Mouse (Mus musculus): ENCODE measurements around the gene Epb42. TPM values are rescaled to one million over a fixed set of nuclear protein-coding genes. Genes with fewer than 3 reads are reported as not detected.
"Not testable (repeated sequence)": the region's sequence is repeated elsewhere in the genome, so short reads cannot be mapped to it uniquely, and the experiment has no call there.

Epb42 gene
- polyA plus RNA-seq, 1 experiment from 2014 or later = 136 TPM

- Histone ChIP-seq H3K4me3 (replicated peaks) (no peak overlapping the region), H3K27ac (no peak overlapping the region), H3K4me1 (replicated peaks) (peaks cover 26% of the 10 kb centered on the region), H3K27me3 (no peaks in the 10 kb centered on the region), H3K9ac (no peak overlapping the region), H3K4me2 (no peak overlapping the region), H3K9me3 (replicated peaks) (no peaks in the 10 kb centered on the region), H3K36me3 (no peaks in the 10 kb centered on the region)
- no peak for DNase-seq
- ATAC-seq (ENCODE audit: low read depth) = no peak
- WGBS (ENCODE audit: insufficient replicate concordance) = 62% methylated on average over 2 of the region's 2 CpGs
These were observed 58.2 kb downstream of the Epb42 start for GRCm38 (mm10) chr2:120978693-120979037.

GRCm38 (mm10) chr2:120977926-120978692 is 58.8 kb downstream of the Epb42 start:
- no peaks in the 10 kb centered on the region for H3K9me3 ChIP-seq (replicated peaks)
- DNase-seq (no peak), ATAC-seq (ENCODE audit: low read depth) (no peak)
- H3K27me3 ChIP-seq = no peaks in the 10 kb centered on the region
- H3K4me2 ChIP-seq = peak overlapping the region; percentile 87
- peak overlapping the region; percentile 99 for H3K27ac ChIP-seq
- H3K4me3 ChIP-seq (replicated peaks) = peak overlapping the region; percentile 78
- no peaks in the 10 kb centered on the region for H3K36me3 ChIP-seq
- H3K9ac ChIP-seq = no peak overlapping the region
- 80% methylated on average over 8 of the region's 8 CpGs for WGBS (ENCODE audit: insufficient replicate concordance)
- H3K4me1 ChIP-seq (replicated peaks) = peaks cover 31% of the 10 kb centered on the region

GRCm38 (mm10) chr2:120976990-120977925 is 59.6 kb downstream of the Epb42 start, which contains the start of gene Tmem62:
Tmem62 (plus strand) TSS chr2:120977017.
- Histone ChIP-seq H3K36me3 (no peaks in the 10 kb centered on the region), H3K4me2 (peak within 1 kb of the TSS; percentile 87), H3K4me1 (replicated peaks) (peaks cover 37% of the 10 kb centered on the region), H3K4me3 (replicated peaks) (peak within 1 kb of the TSS; percentile 78), H3K9ac (peak within 1 kb of the TSS; percentile 90), H3K27ac (peak within 1 kb of the TSS; percentile 99), H3K9me3 (replicated peaks) (no peaks in the 10 kb centered on the region), H3K27me3 (no peaks in the 10 kb centered on the region)
- peak; percentile 84 for ATAC-seq (ENCODE audit: low read depth)
- DNase-seq = peak; percentile 67
- 2% methylated on average over 63 of the region's 71 CpGs for WGBS (ENCODE audit: insufficient replicate concordance)

- ATAC-seq (ENCODE audit: low read depth) = no peak
- Histone ChIP-seq H3K36me3 (no peaks in the 10 kb centered on the region), H3K9me3 (replicated peaks) (no peaks in the 10 kb centered on the region), H3K27me3 (no peaks in the 10 kb centered on the region), H3K9ac (peak overlapping the region; percentile 7; the same call in 1 of the 2 replicates), H3K4me2 (peak overlapping the region; percentile 87), H3K4me3 (replicated peaks) (peak overlapping the region; percentile 78), H3K4me1 (replicated peaks) (peaks cover 45% of the 10 kb centered on the region), H3K27ac (peak overlapping the region; percentile 61)
- WGBS (ENCODE audit: insufficient replicate concordance) = 43% methylated on average over 4 of the region's 4 CpGs
- DNase-seq = no peak
These were observed 60.6 kb downstream of the Epb42 start for GRCm38 (mm10) chr2:120976308-120976707.

GRCm38 (mm10) chr2:120972964-120973363 is 63.9 kb downstream of the Epb42 start:
- WGBS (ENCODE audit: insufficient replicate concordance) = 15% methylated on average over 5 of the region's 5 CpGs
- no peak overlapping the region; the same call in none of the 2 replicates for H3K27ac ChIP-seq
- peaks cover 61% of the 10 kb centered on the region for H3K4me1 ChIP-seq (replicated peaks)
- DNase-seq (peak; percentile 13), ATAC-seq (ENCODE audit: low read depth) (peak; percentile 16; the same call in 1 of the 2 replicates)
- H3K4me3 ChIP-seq (replicated peaks) = peak overlapping the region; percentile 40
- H3K9me3 ChIP-seq (replicated peaks) = no peaks in the 10 kb centered on the region
- H3K9ac ChIP-seq = peak overlapping the region; percentile 35; the same call in 1 of the 2 replicates
- H3K27me3 ChIP-seq = no peaks in the 10 kb centered on the region
- peak overlapping the region; percentile 61 for H3K4me2 ChIP-seq
- H3K36me3 ChIP-seq = no peaks in the 10 kb centered on the region

- not testable (repeated sequence) for H3K27ac ChIP-seq; H3K9me3 ChIP-seq (replicated peaks); DNase-seq; H3K27me3 ChIP-seq; H3K36me3 ChIP-seq; H3K9ac ChIP-seq; ATAC-seq (ENCODE audit: low read depth); H3K4me2 ChIP-seq; H3K4me3 ChIP-seq (replicated peaks)
- peaks cover 59% of the 10 kb centered on the region for H3K4me1 ChIP-seq (replicated peaks)
- 74% methylated on average over 8 of the region's 8 CpGs for WGBS (ENCODE audit: insufficient replicate concordance)
These were observed 64.6 kb downstream of the Epb42 start for GRCm38 (mm10) chr2:120972257-120972656.

GRCm38 (mm10) chr2:120971766-120972165 is 65.1 kb downstream of the Epb42 start:
- no peaks in the 10 kb centered on the region for H3K27me3 ChIP-seq
- peak overlapping the region; percentile 92 for H3K9ac ChIP-seq
- 77% methylated on average over 4 of the region's 4 CpGs for whole genome bisulfite sequencing (ENCODE audit: insufficient replicate concordance)
- no peaks in the 10 kb centered on the region for H3K9me3 ChIP-seq (replicated peaks)
- peak overlapping the region; percentile 90; the same call in 1 of the 2 replicates for H3K4me3 ChIP-seq (replicated peaks)
- H3K4me2 ChIP-seq = peak overlapping the region; percentile 79
- H3K27ac ChIP-seq = peak overlapping the region; percentile 90; the same call in 1 of the 2 replicates
- DNase-seq (no peak), ATAC-seq (ENCODE audit: low read depth) (no peak)
- H3K36me3 ChIP-seq = no peaks in the 10 kb centered on the region
- peaks cover 63% of the 10 kb centered on the region for H3K4me1 ChIP-seq (replicated peaks)

- Histone ChIP-seq H3K4me1 (replicated peaks) (peaks cover 55% of the 10 kb centered on the region), H3K9me3 (replicated peaks) (no peaks in the 10 kb centered on the region), H3K27me3 (no peaks in the 10 kb centered on the region), H3K4me2 (peak within 1 kb of the TSS; percentile 79), H3K27ac (peak within 1 kb of the TSS; percentile 90), H3K36me3 (no peaks in the 10 kb centered on the region), H3K4me3 (replicated peaks) (peak within 1 kb of the TSS; percentile 90), H3K9ac (peak within 1 kb of the TSS; percentile 92)
- DNase-seq (peak; percentile 84), ATAC-seq (ENCODE audit: low read depth) (peak; percentile 87)
- WGBS (ENCODE audit: insufficient replicate concordance) = under 1% methylated on average over 39 of the region's 39 CpGs
These were observed 66.3 kb downstream of the Epb42 start, which contains the start of gene Ubr1 for GRCm38 (mm10) chr2:120970559-120971080. Ubr1 (minus strand) TSS chr2:120970715.

GRCm38 (mm10) chr2:120970045-120970539 is 66.8 kb downstream of the Epb42 start:
- Histone ChIP-seq H3K36me3 (0 out of 2 replicates have a peak, but pooled peaks cover 3% of the 10 kb centered on the region), H3K9me3 (replicated peaks) (no peaks in the 10 kb centered on the region), H3K27ac (peak overlapping the region; percentile 90), H3K9ac (peak overlapping the region; percentile 92), H3K4me1 (replicated peaks) (peaks cover 55% of the 10 kb centered on the region), H3K4me3 (replicated peaks) (peak overlapping the region; percentile 90), H3K4me2 (peak overlapping the region; percentile 79), H3K27me3 (no peaks in the 10 kb centered on the region)
- DNase-seq (peak; percentile 35), ATAC-seq (ENCODE audit: low read depth) (peak; percentile 45)
- WGBS (ENCODE audit: insufficient replicate concordance) = under 1% methylated on average over 23 of the region's 23 CpGs
